8 mouse cellular contexts compared by ENCODE assay signal in genomic region chr8:124862321-124863162, GRCm38 (mm10). TPM values are rescaled to one million over a fixed set of nuclear protein-coding genes. Genes with fewer than 3 reads are reported as not detected.
DNase-seq lines count a peak whose midpoint lies in the region; ATAC-seq lines count a peak whose summit lies in the region.

Gene Gnpat, plus strand, starts transcription at chr8:124863033.
Gene 2810004N23Rik, minus strand, starts transcription at chr8:124863120.

- H3K4me3 ChIP-seq in megakaryocyte, embryonic 14.5 days (replicated peaks), result peak within 1 kb of the TSS; percentile 99

- peaks cover 43% of the 10 kb centered on the region for H3K36me3 ChIP-seq in megakaryocyte, embryonic 14.5 days (replicated peaks; ENCODE audit: low read length)

- peak; percentile 95 for DNase-seq in ZHBTc4 (ENCODE audit: low read depth, low spot score)
- peak; percentile 86 to 89 for DNase-seq in gastrocnemius, adult 8-10 months (ENCODE audit: low spot score in 2 of 2)
- peak; percentile 62 for DNase-seq in hindlimb bud, embryonic 11.5 days (ENCODE audit: extremely low spot score, low read depth, low spot score)
- DNase-seq in left cerebral cortex, adult 8-10 months (ENCODE audit: low spot score in 2 of 2), result peak; percentile 85 to 93
- peak; percentile 94 to 96 for DNase-seq in right cerebral cortex, postnatal 10 days (ENCODE audit: low spot score in 2 of 2)
- DNase-seq in urinary bladder, postnatal 25 days (ENCODE audit: low spot score), result peak; percentile 97

- peaks cover 90% of the 10 kb centered on the region for H3K4me1 ChIP-seq in megakaryocyte, embryonic 14.5 days

- H3K9me3 ChIP-seq in megakaryocyte, embryonic 14.5 days, result no peaks in the 10 kb centered on the region

- peak; percentile 72 for ATAC-seq in common myeloid progenitor, adult 5-6 weeks (replicated peaks; ENCODE audit: low read depth, poor library complexity, severe bottlenecking)

- H3K27me3 ChIP-seq in megakaryocyte, embryonic 14.5 days (replicated peaks), result no peaks in the 10 kb centered on the region

RNA-seq across cellular contexts. Expression of gene Gnpat, which starts in this region (rescaled TPM):
- 69.3 and 90.7 TPM in 2 replicates for total RNA-seq in common myeloid progenitor, adult 5-6 weeks (2017)
- total RNA-seq in gastrocnemius, adult 8-10 months (2022), result 100 to 1,000 TPM; 145 to 180 (median 156) TPM
- 10 to 100 TPM; 55.0 to 63.7 (median 58.4) TPM for total RNA-seq in left cerebral cortex, adult 8-10 months (2022)
- polyA plus RNA-seq in megakaryocyte, embryonic 14.5 days (2012; ENCODE audit: insufficient read depth, low replicate concordance), result 41.4 and 55.3 TPM in 2 replicates

RNA-seq across cellular contexts. Expression of gene 2810004N23Rik, which starts in this region (rescaled TPM):
- total RNA-seq in common myeloid progenitor, adult 5-6 weeks (2017), result 69.2 and 77.3 TPM in 2 replicates
- total RNA-seq in gastrocnemius, adult 8-10 months (2022), result 10 to 100 TPM; 31.8 to 34.8 (median 33.5) TPM
- 10 to 100 TPM; 17.7 to 20.5 (median 19.6) TPM for total RNA-seq in left cerebral cortex, adult 8-10 months (2022)
- polyA plus RNA-seq in megakaryocyte, embryonic 14.5 days (2012; ENCODE audit: insufficient read depth, low replicate concordance), result 8.3 and 25.4 TPM in 2 replicates

Comparison
In these comparisons a context has a peak if more than half of its experiments do, and no peak if none do; other contexts are left out.
1. Peak in every context shown above with its lines: DNase-seq, ATAC-seq and H3K4me3 ChIP-seq.